Mouse (Mus musculus): ENCODE measurements around the gene Lzic. TPM values are rescaled to one million over a fixed set of nuclear protein-coding genes. Genes with fewer than 3 reads are reported as not detected.

Lzic gene
- polyA plus RNA-seq, 1 experiment: 17.8 TPM

DNA sequence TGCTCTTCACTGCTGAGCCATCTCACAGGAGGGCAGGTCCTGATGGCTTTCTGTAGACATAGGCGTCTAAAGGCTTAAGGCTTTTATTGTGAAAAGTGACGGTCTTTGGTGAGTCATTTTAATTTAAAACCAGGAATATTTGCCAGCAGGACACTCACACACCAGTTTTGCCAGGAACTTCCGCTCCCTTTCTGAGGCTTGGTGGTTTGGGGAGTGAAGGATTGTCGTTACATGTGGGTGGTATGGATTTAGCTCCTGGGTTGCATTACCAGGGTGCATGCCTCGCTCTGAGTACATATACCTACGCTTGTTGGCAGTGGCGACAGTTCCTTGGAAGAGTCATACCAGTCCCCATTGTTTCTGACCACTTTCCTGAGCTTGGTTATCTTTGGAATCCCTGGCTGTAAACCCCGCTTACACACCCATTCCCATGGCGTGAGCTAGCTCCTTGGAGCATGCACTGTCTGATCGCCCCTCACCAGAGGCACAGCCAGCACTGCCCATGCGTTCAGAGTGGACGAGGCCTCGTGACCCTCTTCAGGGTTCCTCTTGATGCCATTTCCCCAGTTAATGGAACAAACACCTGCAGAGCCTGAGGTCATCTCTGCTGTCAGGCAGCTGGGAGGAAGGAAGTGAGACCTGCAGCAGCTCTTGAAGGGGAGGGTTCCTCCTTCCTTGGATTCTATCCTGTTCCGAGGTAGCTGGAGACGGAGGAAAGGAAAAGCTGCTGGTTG is 42.8 kb downstream of the Lzic start:
- TF ChIP-seq POLR2A (IDR thresholded peaks at IDR 0.05; ENCODE audit: control insufficient read depth, low read depth, low read length) (no peak), CTCF (IDR thresholded peaks at IDR 0.05; ENCODE audit: control insufficient read depth, insufficient read depth, insufficient replicate concordance, low read depth, low read length) (no peak)
- H3K27ac ChIP-seq (ENCODE audit: control insufficient read depth, insufficient read depth, low read depth, low read length): no peak overlapping the region
- no peaks in the 10 kb centered on the region for H3K27me3 ChIP-seq (ENCODE audit: control insufficient read depth, insufficient read depth, low read length)
- H3K4me1 ChIP-seq (ENCODE audit: control insufficient read depth, insufficient read depth, low read length): peaks cover 2% of the 10 kb centered on the region; the same call in 1 of the 2 replicates
- no peaks in the 10 kb centered on the region for H3K36me3 ChIP-seq (ENCODE audit: control insufficient read depth, insufficient read depth, low read length)
- no peak overlapping the region for H3K4me3 ChIP-seq (ENCODE audit: control insufficient read depth, low read depth, low read length)

DNA sequence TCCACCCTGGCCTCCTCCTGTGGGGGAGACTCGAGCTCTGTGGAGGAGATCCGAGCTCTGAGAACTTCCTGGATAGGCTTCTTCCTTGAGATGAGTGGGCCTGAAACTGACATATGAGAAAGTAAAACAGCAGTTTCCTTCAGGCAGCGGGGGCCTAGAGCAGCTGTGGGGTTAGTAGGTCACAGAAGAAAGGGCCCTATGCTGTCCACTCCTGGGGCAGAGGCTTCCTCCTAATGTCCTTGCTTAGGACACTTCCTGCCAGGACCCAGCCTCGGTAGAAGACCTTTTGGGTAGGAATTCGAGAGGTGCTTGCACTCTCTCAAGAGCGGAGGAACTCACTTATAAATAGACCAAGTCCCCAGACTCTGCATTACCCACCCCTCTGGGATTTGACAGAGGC is 44.7 kb downstream of the Lzic start:
- TF ChIP-seq CTCF (IDR thresholded peaks at IDR 0.05; ENCODE audit: control insufficient read depth, insufficient read depth, insufficient replicate concordance, low read depth, low read length): no peak
- no peak for TF ChIP-seq POLR2A (IDR thresholded peaks at IDR 0.05; ENCODE audit: control insufficient read depth, low read depth, low read length)
- H3K4me3 ChIP-seq (ENCODE audit: control insufficient read depth, low read depth, low read length): no peak overlapping the region
- peaks cover 2% of the 10 kb centered on the region; the same call in 1 of the 2 replicates for H3K4me1 ChIP-seq (ENCODE audit: control insufficient read depth, insufficient read depth, low read length)
- no peaks in the 10 kb centered on the region for H3K36me3 ChIP-seq (ENCODE audit: control insufficient read depth, insufficient read depth, low read length)
- H3K27me3 ChIP-seq (ENCODE audit: control insufficient read depth, insufficient read depth, low read length): no peaks in the 10 kb centered on the region
- no peak overlapping the region; the same call in 1 of the 2 replicates for H3K27ac ChIP-seq (ENCODE audit: control insufficient read depth, insufficient read depth, low read depth, low read length)

DNA sequence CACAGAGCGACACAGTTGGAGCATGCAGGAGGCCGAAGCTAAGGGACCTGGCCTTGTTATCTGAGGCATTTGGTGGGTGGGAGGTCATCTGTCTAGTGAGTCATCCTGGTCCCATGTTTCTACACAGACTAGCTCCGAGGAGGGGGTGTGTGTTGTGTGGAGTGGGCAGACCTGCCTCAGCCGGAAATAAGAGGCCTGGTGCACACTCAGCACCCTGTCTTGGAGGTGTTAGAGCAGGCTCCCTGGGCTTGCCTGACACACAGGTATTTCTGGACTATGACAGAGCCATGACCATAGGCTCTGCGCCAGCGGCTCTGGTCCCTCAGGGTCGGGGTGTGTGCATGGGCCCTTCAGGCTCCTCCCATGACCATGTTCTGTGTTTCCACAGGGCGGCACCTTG is 54.4 kb downstream of the Lzic start:
- Histone ChIP-seq H3K36me3 (ENCODE audit: control insufficient read depth, insufficient read depth, low read length) (no peaks in the 10 kb centered on the region), H3K4me3 (ENCODE audit: control insufficient read depth, low read depth, low read length) (no peak overlapping the region), H3K27me3 (ENCODE audit: control insufficient read depth, insufficient read depth, low read length) (no peaks in the 10 kb centered on the region), H3K27ac (ENCODE audit: control insufficient read depth, insufficient read depth, low read depth, low read length) (no peak overlapping the region), H3K4me1 (ENCODE audit: control insufficient read depth, insufficient read depth, low read length) (no peaks in the 10 kb centered on the region)
- TF ChIP-seq POLR2A (IDR thresholded peaks at IDR 0.05; ENCODE audit: control insufficient read depth, low read depth, low read length): no peak

DNA sequence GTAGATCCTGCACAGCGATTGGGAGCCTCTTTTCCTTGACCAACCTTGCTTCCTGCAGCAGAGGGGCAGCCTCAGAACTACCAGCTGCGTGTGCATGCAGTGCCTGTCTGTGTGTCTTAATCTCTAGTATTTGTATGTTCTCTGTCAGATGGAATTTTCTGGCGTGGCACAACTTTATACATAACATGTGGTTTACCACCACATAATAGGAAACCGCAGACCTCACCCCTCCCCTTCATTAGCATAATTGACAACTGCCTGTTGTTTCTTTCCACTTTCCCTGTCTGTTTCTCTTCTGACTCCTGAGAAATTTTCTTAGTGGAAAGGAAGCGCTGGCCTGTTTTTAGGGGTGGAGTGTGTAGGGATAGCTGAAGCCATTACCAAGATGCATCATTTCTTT is 56.9 kb downstream of the Lzic start:
- H3K36me3 ChIP-seq (ENCODE audit: control insufficient read depth, insufficient read depth, low read length): no peaks in the 10 kb centered on the region
- TF ChIP-seq CTCF (IDR thresholded peaks at IDR 0.05; ENCODE audit: control insufficient read depth, insufficient read depth, insufficient replicate concordance, low read depth, low read length): no peak
- TF ChIP-seq POLR2A (IDR thresholded peaks at IDR 0.05; ENCODE audit: control insufficient read depth, low read depth, low read length): no peak
- no peak overlapping the region for H3K27ac ChIP-seq (ENCODE audit: control insufficient read depth, insufficient read depth, low read depth, low read length)
- no peaks in the 10 kb centered on the region for H3K4me1 ChIP-seq (ENCODE audit: control insufficient read depth, insufficient read depth, low read length)
- H3K27me3 ChIP-seq (ENCODE audit: control insufficient read depth, insufficient read depth, low read length): no peaks in the 10 kb centered on the region
- no peak overlapping the region for H3K4me3 ChIP-seq (ENCODE audit: control insufficient read depth, low read depth, low read length)

DNA sequence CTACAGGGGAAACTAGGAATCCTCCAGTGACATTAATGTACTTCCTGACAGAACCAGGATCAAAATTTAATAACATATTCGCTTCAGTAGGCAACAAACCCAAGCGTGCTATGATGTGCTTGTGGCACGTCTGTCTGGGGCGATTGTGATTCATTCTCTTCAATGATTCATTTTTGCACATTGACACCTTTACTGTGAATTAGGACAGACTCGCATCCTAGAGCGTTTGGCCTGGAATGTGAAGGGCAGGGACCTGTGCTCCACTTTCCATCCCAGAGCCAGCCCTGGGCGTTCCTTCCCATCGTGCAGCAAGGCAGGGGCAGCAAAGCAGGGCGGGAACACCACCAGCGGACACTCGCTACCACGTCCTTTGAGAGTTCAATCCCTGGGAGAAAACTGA is 57.4 kb downstream of the Lzic start:
- no peak overlapping the region for H3K4me3 ChIP-seq (ENCODE audit: control insufficient read depth, low read depth, low read length)
- TF ChIP-seq CTCF (IDR thresholded peaks at IDR 0.05; ENCODE audit: control insufficient read depth, insufficient read depth, insufficient replicate concordance, low read depth, low read length) (no peak), POLR2A (IDR thresholded peaks at IDR 0.05; ENCODE audit: control insufficient read depth, low read depth, low read length) (no peak)
- H3K4me1 ChIP-seq (ENCODE audit: control insufficient read depth, insufficient read depth, low read length): no peaks in the 10 kb centered on the region
- H3K36me3 ChIP-seq (ENCODE audit: control insufficient read depth, insufficient read depth, low read length): no peaks in the 10 kb centered on the region
- no peak overlapping the region for H3K27ac ChIP-seq (ENCODE audit: control insufficient read depth, insufficient read depth, low read depth, low read length)
- H3K27me3 ChIP-seq (ENCODE audit: control insufficient read depth, insufficient read depth, low read length): no peaks in the 10 kb centered on the region

DNA sequence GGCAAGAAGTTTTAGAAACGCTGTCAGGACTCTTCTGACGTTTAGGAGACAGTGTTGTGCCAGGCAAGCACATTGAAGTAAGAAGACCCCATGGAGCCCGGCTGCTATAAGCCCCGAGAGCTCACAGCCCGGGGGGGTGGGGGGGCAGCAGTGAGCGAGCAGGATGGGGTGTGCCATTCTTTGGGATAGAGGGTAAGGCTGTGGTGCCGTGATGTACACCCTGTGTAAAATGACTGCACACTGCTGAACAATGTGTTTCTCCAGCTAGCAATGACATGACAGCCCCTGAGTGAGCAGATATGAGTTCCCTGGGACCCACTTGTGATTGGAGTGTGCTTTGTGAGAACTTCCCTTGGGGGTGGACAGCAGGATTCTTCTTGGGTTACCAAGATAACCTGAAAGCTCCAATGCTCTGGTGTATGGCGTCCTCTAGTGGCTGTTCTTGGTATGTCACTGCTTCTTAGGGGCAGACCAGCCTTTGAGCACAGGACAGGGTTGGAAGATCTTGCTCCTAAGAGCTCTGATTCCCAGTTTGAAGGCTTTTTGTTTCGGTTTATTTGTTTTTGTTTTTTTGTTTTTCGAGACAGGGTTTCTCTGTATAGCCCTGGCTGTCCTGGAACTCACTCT is 58.0 kb downstream of the Lzic start:
- TF ChIP-seq POLR2A (IDR thresholded peaks at IDR 0.05; ENCODE audit: control insufficient read depth, low read depth, low read length) (no peak), CTCF (IDR thresholded peaks at IDR 0.05; ENCODE audit: control insufficient read depth, insufficient read depth, insufficient replicate concordance, low read depth, low read length) (peak; percentile 73; the same call in 1 of the 2 replicates)
- no peaks in the 10 kb centered on the region for H3K4me1 ChIP-seq (ENCODE audit: control insufficient read depth, insufficient read depth, low read length)
- no peak overlapping the region for H3K4me3 ChIP-seq (ENCODE audit: control insufficient read depth, low read depth, low read length)
- no peak overlapping the region for H3K27ac ChIP-seq (ENCODE audit: control insufficient read depth, insufficient read depth, low read depth, low read length)
- no peaks in the 10 kb centered on the region for H3K36me3 ChIP-seq (ENCODE audit: control insufficient read depth, insufficient read depth, low read length)
- no peaks in the 10 kb centered on the region for H3K27me3 ChIP-seq (ENCODE audit: control insufficient read depth, insufficient read depth, low read length)

DNA sequence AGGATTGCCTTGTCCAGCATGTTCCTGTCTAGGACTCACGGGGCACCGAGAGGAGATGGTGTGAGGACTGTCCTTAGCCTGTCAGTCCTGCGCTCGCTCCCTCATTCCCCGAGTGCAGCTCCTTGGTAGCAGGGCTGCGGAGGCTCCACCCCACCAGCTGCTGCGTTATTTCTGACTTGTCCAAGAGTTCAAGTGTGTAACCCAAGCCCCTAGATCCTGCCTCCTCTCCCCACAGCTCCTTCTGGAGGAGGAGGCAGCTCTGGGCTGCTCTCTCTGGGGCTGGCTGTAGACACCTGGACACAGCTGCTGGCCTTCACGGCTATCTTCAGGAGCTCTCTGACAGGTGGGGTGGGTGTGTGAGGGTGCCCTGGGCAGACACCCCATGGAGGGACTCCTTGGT is 59.9 kb downstream of the Lzic start:
- no peaks in the 10 kb centered on the region for H3K4me1 ChIP-seq (ENCODE audit: control insufficient read depth, insufficient read depth, low read length)
- H3K4me3 ChIP-seq (ENCODE audit: control insufficient read depth, low read depth, low read length): no peak overlapping the region
- no peaks in the 10 kb centered on the region for H3K36me3 ChIP-seq (ENCODE audit: control insufficient read depth, insufficient read depth, low read length)
- H3K27ac ChIP-seq (ENCODE audit: control insufficient read depth, insufficient read depth, low read depth, low read length): no peak overlapping the region
- no peaks in the 10 kb centered on the region for H3K27me3 ChIP-seq (ENCODE audit: control insufficient read depth, insufficient read depth, low read length)
- no peak for TF ChIP-seq CTCF (IDR thresholded peaks at IDR 0.05; ENCODE audit: control insufficient read depth, insufficient read depth, insufficient replicate concordance, low read depth, low read length)
- no peak for TF ChIP-seq POLR2A (IDR thresholded peaks at IDR 0.05; ENCODE audit: control insufficient read depth, low read depth, low read length)

Other genes starting within 250 kb of the Lzic start
- gene Kif1b, start 177.5 kb upstream of the Lzic start, polyA plus RNA-seq (2012; rRNA removed): 24.9 and 25.9 TPM in 2 replicates
- 36.5 and 40.4 TPM in 2 replicates for gene Ube4b, start 58.5 kb upstream of the Lzic start, polyA plus RNA-seq (2012; rRNA removed)
- gene Rbp7, start 30.3 kb upstream of the Lzic start, polyA plus RNA-seq (2012; rRNA removed): 0.33 and 0.34 TPM in 2 replicates
- gene Tmem274, start 7.9 kb upstream of the Lzic start, polyA plus RNA-seq (2012; rRNA removed): 0.60 and 1.3 TPM in 2 replicates
- gene Nmnat1, start within 50 bp of the Lzic start, polyA plus RNA-seq (2012; rRNA removed): 29.0 and 30.2 TPM in 2 replicates
- gene Ctnnbip1, start 33.0 kb downstream of the Lzic start, polyA plus RNA-seq (2012; rRNA removed): 4.1 and 4.7 TPM in 2 replicates
- 11.3 and 13.0 TPM in 2 replicates for gene Clstn1, start 101.2 kb downstream of the Lzic start, polyA plus RNA-seq (2012; rRNA removed)
- gene Pik3cd, start 217.3 kb downstream of the Lzic start, polyA plus RNA-seq (2012; rRNA removed): 27.7 and 28.5 TPM in 2 replicates

Measured in testis, adult 2 months (tissue).